Mouse (Mus musculus): ENCODE results near the gene Dennd2a.

DNA sequence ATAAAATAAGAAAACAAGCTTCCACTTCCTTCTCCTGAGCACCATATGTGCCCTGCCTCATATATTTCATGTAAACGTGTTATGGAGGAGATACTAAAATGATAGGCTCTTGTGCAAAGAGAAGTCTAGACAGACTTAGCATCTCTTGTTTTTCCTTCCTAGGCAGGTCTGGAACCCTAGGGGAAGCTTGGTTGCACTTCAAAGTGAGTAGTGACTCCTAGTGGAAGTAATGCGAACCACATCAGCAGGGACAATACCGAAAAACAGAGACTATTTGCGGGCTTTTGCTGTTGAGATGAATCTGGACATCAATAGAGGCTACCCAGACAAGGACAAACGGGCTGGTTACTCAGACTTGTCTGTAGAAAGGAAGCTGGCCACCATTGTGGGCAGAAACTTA lies 9.9 kb upstream of the Dennd2a start:
- TF ChIP-seq HCFC1 (IDR thresholded peaks at IDR 0.05; ENCODE audit: borderline replicate concordance, insufficient read depth, low read length) (no peak), ZC3H11A (IDR thresholded peaks at IDR 0.05; ENCODE audit: borderline replicate concordance, low read depth, low read length) (peak; percentile 66; the same call in 1 of the 2 replicates), MAFK (IDR thresholded peaks at IDR 0.05; ENCODE audit: insufficient read depth, low read depth, low read length) (no peak), CHD2 (IDR thresholded peaks at IDR 0.05; ENCODE audit: low read depth, low read length) (no peak), ZNF384 (IDR thresholded peaks at IDR 0.05; ENCODE audit: low read depth, low read length) (no peak)
